Mouse (Mus musculus) spleen, adult 18-20 months (tissue): ENCODE results near the gene Fgfr2.
"Not testable (repeated sequence)": the region's sequence is repeated elsewhere in the genome, so short reads cannot be mapped to it uniquely, and the experiment has no call there.

Experiments
- DNase-seq, 2 experiments: peaks; one replicate each; pipeline ENCODE4 v3.0.0; 2022; ENCODE audit warnings: mixed read lengths in 2 of 2

Gene Fgfr2

GRCm38 (mm10) chr7:132555911-132556310, 567.2 kb downstream of the Fgfr2 start:
- DNase-seq: no peak

- DNase-seq: no peak
Observed at GRCm38 (mm10) chr7:132554091-132554490, 569.1 kb downstream of the Fgfr2 start.

DNA sequence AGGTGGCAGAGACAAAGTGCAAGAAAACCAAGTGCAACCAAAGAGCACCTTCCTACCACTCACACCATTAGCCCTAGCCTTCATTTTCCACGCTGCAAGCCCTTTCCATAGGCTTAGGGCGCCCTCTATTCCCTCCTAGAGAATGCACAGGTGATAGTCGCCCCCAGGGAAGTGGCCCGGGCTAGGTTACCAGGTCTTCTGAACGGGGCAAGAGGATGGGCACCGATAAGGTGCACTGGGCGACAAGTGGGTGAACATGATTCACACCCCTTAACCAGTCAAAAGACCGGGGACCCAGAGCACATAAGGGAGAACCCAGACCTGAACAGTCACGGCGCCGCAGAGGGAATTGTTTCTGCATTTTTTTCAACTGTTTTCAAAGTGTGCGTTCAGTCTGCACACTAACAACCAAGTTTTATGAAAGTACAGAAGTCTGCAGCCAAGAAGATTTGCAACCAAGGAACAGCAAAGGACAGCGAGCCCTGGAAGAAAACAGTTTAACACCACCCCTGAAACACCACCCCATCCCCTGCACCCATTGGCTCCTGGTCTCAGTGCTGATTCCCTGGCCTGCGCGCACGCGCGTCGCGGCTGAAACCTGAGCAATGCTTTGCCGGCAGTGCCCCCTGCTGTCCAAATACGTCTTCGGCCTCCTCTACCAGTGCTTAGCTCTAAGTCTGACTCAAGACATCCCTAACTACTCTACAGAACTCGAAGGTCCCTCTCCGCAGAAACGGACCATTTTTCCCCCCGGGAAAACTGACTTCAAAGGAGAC, 571.6 kb downstream of the Fgfr2 start:
- peak; percentile 89 to 96 for DNase-seq

GRCm38 (mm10) chr7:132547126-132547525, 576.0 kb downstream of the Fgfr2 start:
- DNase-seq: no peak

DNA sequence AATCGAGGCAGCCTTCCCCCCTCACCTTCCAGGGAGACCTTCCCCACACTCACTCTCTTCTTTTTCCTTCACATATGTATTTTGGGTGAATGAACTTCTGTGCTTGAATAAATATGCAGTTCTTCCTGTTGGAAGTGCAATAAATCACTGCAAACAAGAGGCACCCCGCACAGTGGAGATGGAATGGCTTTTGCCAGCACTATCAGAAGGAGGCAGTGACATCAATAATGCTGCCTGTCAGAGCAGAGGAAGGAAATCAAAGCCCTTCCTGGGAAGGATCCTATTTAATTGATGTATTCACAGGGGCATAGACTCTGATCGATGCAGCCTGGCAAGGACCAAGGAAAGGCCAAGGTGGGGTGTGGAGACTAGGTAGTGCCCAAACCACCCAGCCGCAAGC, 580.7 kb downstream of the Fgfr2 start:
- no peak for DNase-seq

DNA sequence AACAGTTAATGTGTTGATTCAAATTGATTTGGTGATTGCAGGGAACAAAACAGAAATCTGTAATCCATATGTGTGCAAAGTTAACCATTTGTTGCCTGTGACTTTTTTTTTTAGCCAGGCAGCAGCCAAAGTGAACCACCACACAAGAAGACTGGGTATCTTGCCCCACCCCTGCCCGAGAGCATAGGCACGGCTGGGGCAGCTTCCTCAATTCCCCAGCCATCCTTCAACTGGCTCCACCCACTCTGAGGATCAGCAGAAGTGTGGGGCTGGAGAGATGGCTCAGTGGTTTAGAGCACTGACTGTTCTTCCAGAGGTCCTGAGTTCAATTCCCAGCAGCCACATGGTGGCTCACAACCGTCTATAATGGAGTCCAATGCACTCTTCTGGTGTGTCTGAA, 581.6 kb downstream of the Fgfr2 start:
- DNase-seq: no peak

- DNase-seq: no peak
Observed at GRCm38 (mm10) chr7:132540597-132540996, 582.6 kb downstream of the Fgfr2 start.

GRCm38 (mm10) chr7:132529206-132529605, 593.9 kb downstream of the Fgfr2 start:
- no peak for DNase-seq

- no peak for DNase-seq
Observed at GRCm38 (mm10) chr7:132513419-132513982, 609.6 kb downstream of the Fgfr2 start.

GRCm38 (mm10) chr7:132509110-132509509, 614.0 kb downstream of the Fgfr2 start:
- DNase-seq: no peak

GRCm38 (mm10) chr7:132507361-132507760, 615.8 kb downstream of the Fgfr2 start:
- DNase-seq: peak; percentile 6 to 41

DNA sequence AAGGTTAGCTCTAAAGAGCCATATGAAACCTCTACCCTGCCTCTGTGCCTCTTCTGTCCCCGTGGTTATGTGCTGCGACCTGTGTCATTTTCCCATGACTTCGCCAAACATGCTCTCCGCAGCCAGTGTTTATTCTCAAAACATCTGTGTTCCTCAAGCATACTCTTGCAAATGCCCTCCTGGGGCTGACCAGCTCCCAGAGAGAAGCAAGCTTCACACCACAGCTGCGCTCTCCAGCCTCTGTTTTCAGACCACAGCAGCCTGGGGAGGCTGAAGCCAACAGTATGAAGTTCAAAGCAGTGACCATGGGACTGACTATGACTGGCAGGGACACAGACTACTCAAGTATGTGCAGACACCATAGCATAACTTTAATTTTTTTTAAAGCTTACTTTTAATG, 616.9 kb downstream of the Fgfr2 start:
- no peak for DNase-seq

DNA sequence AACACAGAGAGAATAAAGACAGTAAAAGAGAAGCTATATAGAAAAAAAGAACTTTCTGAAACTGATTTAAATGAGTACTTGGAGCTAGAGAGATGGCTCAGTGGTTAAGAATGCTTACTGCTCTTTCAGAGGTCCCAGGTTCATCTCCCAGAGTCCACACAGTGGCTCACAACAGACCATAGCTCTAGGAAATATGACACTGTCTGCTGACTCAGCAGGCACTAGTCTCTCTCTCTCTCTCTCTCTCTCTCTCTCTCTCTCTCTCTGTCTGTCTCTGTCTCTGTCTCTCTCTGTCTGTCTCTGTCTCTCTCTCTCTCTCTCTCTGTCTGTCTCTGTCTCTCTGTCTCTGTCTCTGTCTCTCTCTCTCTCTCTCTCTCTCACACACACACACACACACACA, 620.7 kb downstream of the Fgfr2 start:
- DNase-seq: not testable (repeated sequence)

DNA sequence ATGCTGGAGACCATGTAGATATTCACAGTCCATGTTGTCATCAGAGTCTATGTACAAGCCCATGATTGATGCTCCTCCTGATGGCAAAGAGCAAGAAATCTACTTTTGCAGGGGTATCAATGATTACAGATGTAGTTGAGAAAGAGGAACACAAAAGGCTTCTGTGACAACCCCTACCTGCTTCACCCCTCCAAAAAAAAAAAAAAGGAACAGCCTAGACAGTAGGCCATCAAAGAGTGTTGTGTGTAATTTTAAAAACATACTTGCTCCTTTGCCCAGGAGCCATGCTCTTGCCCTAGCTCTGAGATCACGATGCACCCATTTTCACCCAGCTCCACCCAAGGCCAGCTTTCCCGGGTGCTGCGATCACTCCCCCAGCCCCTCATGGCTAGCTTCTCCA, 626.0 kb downstream of the Fgfr2 start:
- no peak for DNase-seq

DNA sequence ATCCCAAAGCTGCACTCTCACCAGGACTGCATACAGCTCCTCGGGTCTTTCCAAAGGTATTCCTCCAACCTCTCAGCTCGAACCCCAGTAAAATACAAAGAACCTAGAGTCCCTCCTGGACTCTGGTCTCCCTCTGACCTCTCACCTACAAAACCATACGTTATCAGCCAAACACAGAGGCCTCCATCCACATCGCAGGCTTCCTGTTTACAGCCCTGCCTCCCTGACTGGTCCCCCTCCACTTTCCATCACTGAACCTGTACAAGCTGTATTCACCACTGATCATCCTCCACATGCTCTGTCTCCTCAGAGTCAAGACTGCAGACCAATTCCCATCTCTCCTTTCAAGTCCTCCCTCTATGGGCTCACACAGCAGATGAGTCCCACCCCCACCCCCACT, 628.9 kb downstream of the Fgfr2 start:
- no peak for DNase-seq

- DNase-seq: no peak
Observed at GRCm38 (mm10) chr7:132493632-132494031, 629.5 kb downstream of the Fgfr2 start.

GRCm38 (mm10) chr7:132491902-132492301, 631.2 kb downstream of the Fgfr2 start:
- no peak for DNase-seq

DNA sequence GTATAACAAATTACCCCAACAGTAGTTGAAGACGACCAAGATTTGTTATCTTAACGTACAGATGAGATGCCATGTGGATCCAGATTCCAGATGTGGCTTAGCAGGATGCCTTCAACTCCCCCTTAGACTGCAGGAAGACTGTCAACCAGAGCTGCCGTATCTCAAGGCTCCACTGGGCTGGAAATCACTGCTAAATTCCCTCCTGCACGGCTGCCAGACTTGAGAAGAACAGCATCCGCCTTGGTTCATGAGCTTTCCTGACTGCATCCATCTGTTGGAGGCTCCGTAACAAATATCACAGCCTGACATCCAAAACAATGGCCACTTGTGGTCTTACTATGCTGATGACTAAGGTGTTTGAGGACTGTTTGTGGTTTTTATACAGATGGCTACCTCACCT, 635.8 kb downstream of the Fgfr2 start:
- DNase-seq: no peak

DNA sequence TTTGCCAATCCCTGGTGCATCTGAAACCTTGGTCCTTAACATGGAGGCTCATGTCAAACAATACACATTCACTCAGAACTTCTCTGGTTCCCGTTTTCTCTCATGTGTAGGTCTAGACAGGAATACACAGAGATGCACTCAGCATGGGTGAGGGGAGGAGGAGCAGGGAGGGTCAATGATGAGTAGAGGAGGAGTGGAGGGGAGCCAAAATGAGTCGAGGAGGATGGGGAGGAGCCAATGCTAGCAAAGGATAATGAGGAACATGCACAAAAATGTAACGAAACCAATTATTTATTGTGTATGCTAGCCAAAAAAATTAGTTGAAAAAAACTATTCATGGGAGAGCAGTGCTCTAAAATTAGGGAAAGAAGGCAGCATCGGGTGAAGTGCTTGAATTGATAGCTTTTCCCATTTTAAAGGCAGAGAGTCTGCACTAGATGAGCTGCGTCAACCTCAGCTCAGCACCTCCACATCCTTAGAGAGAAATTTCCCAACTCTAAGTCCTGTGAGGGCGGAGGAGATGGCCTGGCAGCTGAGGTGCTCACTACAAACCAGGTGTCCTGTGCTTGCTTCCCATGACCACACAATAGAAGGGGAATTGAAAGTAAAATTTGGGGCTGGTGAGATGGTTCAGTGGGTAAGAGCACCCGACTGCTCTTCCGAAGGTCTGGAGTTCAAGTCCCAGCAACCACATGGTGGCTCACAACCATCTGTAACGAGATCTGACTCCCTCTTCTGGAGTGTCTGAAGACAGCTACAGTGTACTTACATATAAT, 636.6 kb downstream of the Fgfr2 start:
- no peak for DNase-seq

- peak; percentile 11 to 13 for DNase-seq
Observed at GRCm38 (mm10) chr7:132484424-132484823, 638.7 kb downstream of the Fgfr2 start.

- DNase-seq: peak; percentile 14 to 23
Observed at GRCm38 (mm10) chr7:132480696-132481306, 642.3 kb downstream of the Fgfr2 start.

- DNase-seq: no peak
Observed at GRCm38 (mm10) chr7:132478295-132478809, 644.8 kb downstream of the Fgfr2 start.

DNA sequence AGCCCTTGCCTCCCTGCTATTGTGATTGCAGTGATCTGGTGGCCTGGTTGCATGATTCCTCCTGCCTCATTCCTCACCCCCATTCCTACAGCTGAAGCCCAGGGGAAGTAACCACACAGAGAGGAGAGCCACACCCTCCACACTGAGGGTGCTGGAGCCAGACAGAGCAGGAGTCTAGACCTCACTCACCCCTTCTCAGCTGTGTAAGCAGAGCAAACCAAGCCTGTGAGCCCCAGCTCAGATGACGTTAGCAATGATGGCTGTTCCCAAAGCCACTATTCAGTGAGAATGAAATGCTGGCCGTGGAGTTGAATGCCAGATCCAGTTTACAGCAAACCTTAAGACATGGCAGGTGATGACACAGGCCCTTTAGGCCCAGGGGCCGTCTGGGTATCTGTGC, 645.4 kb downstream of the Fgfr2 start:
- DNase-seq: no peak
